Mouse (Mus musculus) hindbrain, embryonic 11.5 days (tissue): ENCODE data around the gene Gm20388. TPM values are rescaled to one million over a fixed set of nuclear protein-coding genes. Genes with fewer than 3 reads are reported as not detected.
A peak's percentile ranks its signal among the peaks of the same experiment; 100 is the strongest.
"Not testable (repeated sequence)": the region's sequence is repeated elsewhere in the genome, so short reads cannot be mapped to it uniquely, and the experiment has no call there.

Experiments used
- ATAC-seq: fragments of 200-750 bp; cut with Nextera tagmentation; 2 replicates; pipeline ENCODE4 v1.8.0; 2017; ENCODE audit warnings: mild to moderate bottlenecking, moderate TSS enrichment, moderate library complexity; ENCODE audit not compliant: low FRiP score
- DNase-seq: peaks from one replicate; pipeline ENCODE4 v3.0.0-alpha.2; 2015; ENCODE audit warnings: low spot score
- H3K27ac ChIP-seq: fragments of 300-500 bp; sonication (generic); 2 replicates; pipeline ENCODE4 v1.5.1; 2014; ENCODE audit warnings: mild to moderate bottlenecking, low read depth, low read length
- H3K27me3 ChIP-seq: fragments of 300-500 bp; sonication (generic); 2 replicates; pipeline ENCODE4 v1.6.1; 2014; ENCODE audit warnings: mild to moderate bottlenecking, low read length, moderate library complexity, mixed read lengths; ENCODE audit not compliant: control insufficient read depth, insufficient read depth
- H3K36me3 ChIP-seq: fragments of 300-500 bp; sonication (generic); 2 replicates; pipeline ENCODE4 v1.6.1; 2014; ENCODE audit warnings: mild to moderate bottlenecking, low read length, moderate library complexity, mixed read lengths; ENCODE audit not compliant: control insufficient read depth, insufficient read depth
- H3K4me1 ChIP-seq: fragments of 300-500 bp; sonication (generic); replicated peaks from 2 replicates; pipeline ENCODE4 v1.6.1; 2014; ENCODE audit warnings: low read length, mixed read lengths; ENCODE audit not compliant: control insufficient read depth, insufficient read depth
- H3K4me2 ChIP-seq: fragments of 300-500 bp; sonication (generic); replicated peaks from 2 replicates; pipeline ENCODE4 v1.6.1; 2014; ENCODE audit warnings: mild to moderate bottlenecking, low read depth, low read length
- H3K4me3 ChIP-seq: fragments of 300-500 bp; sonication (generic); 2 replicates; pipeline ENCODE4 v1.5.1; 2014; ENCODE audit warnings: low read depth, low read length
- H3K9ac ChIP-seq: fragments of 300-500 bp; sonication (generic); 2 replicates; pipeline ENCODE4 v1.6.1; 2014; ENCODE audit warnings: low read depth, low read length
- H3K9me3 ChIP-seq: fragments of 300-500 bp; sonication (generic); 2 replicates; pipeline ENCODE4 v1.6.1; 2016; ENCODE audit warnings: low read length; ENCODE audit not compliant: control insufficient read depth
- WGBS: fragments of 180-500 bp; shearing (Covaris S2); extraction: QIAGEN DNeasy Blood & Tissue Kit; methylation state at CpG from one replicate; pipeline ENCODE4 v1.1.7; 2014; 5-methylcytosine and 5-hydroxymethylcytosine counted together
- polyA plus RNA-seq: library from polyadenylated mRNA; unstranded; fragments of >200 nt; fragmentation: Nextera tagmentation; extraction: Ambion mirVana; gene quantifications from 2 replicates; pipeline ENCODE4 v1.2.1, GENCODE M21; 2014

Gene Gm20388
- polyA plus RNA-seq, 1 experiment from 2014 or later: 11.8 TPM

- not testable (repeated sequence) for ATAC-seq
Observed at GRCm38 (mm10) chr8:123520048-123520447, 3609.4 kb downstream of the Gm20388 start.

DNA sequence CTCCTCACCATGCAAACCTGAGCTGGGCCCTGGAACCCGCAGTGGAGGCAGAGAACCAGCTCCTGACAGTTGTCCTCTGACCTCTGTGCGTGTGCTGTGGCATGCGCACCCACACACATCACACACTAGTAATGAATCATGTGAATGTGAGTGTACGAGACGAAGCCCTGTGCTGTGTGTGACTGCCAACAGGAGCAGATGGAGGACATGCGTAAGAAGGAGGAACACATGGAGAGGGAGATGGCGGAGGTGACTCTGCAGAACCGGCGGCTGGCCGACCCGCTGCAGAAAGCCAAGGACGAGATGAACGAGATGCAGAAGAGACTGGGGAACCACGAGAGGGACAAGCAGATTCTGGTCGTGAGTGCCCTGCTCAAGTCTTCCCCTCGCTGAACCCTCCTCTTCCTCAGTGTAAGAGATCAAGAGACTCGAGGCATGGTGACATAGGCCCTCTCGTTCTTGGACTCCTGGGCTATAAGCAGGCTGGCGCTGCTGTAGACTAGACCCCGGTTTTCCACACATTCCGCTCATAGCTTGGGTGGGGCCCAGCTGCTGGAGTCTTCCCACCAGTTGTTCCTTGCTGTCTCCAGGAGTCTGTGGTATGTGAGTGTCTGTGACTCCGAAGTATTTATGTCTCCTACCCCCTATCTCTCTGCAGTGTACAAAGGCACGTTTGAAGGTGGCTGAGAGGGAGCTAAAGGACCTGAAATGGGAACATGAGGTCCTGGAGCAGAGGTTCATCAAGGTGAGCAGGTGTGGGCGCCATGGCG is 3617.3 kb downstream of the Gm20388 start:
- no peaks in the 10 kb centered on the region for H3K9me3 ChIP-seq
- H3K4me3 ChIP-seq: no peak overlapping the region
- no peaks in the 10 kb centered on the region for H3K27me3 ChIP-seq
- no peak overlapping the region for H3K27ac ChIP-seq
- peaks cover 20% of the 10 kb centered on the region for H3K36me3 ChIP-seq
- H3K4me1 ChIP-seq: no peaks in the 10 kb centered on the region
- ATAC-seq (no peak), DNase-seq (no peak)
- no peak overlapping the region for H3K9ac ChIP-seq
- no peak overlapping the region for H3K4me2 ChIP-seq
- 93% methylated on average over 25 of the region's 25 CpGs for WGBS

More at GRCm38 (mm10) chr8:123520048-123520447, 3609.4 kb downstream of the Gm20388 start:
- not testable (repeated sequence) for DNase-seq, H3K4me3 ChIP-seq, H3K9me3 ChIP-seq, H3K4me1 ChIP-seq, H3K27me3 ChIP-seq, H3K27ac ChIP-seq, H3K4me2 ChIP-seq, H3K9ac ChIP-seq, H3K36me3 ChIP-seq
- 93% methylated on average over 1 of the region's 1 CpGs for WGBS

- DNase-seq: no peak
- 91% methylated on average over 9 of the region's 9 CpGs for WGBS
Observed at GRCm38 (mm10) chr8:123536242-123536989, 3625.8 kb downstream of the Gm20388 start.

GRCm38 (mm10) chr8:123536990-123537380 is 3626.3 kb downstream of the Gm20388 start:
- Histone ChIP-seq H3K4me3 (no peak overlapping the region), H3K27ac (no peak overlapping the region), H3K4me1 (no peaks in the 10 kb centered on the region), H3K9me3 (no peaks in the 10 kb centered on the region), H3K36me3 (peaks cover 3% of the 10 kb centered on the region), H3K27me3 (peaks cover 3% of the 10 kb centered on the region; the same call in 1 of the 2 replicates), H3K9ac (no peak overlapping the region), H3K4me2 (no peak overlapping the region)
- ATAC-seq: no peak
- DNase-seq: peak; percentile 11
- 21% methylated on average over 8 of the region's 10 CpGs for WGBS

More at GRCm38 (mm10) chr8:123536242-123536989, 3625.8 kb downstream of the Gm20388 start:
- peaks cover 3% of the 10 kb centered on the region; the same call in 1 of the 2 replicates for H3K27me3 ChIP-seq
- H3K4me3 ChIP-seq: no peak overlapping the region
- H3K36me3 ChIP-seq: peaks cover 3% of the 10 kb centered on the region
- H3K9ac ChIP-seq: no peak overlapping the region
- H3K4me2 ChIP-seq: no peak overlapping the region
- no peaks in the 10 kb centered on the region for H3K4me1 ChIP-seq
- no peak overlapping the region for H3K27ac ChIP-seq
- H3K9me3 ChIP-seq: no peaks in the 10 kb centered on the region
- ATAC-seq: no peak

DNA sequence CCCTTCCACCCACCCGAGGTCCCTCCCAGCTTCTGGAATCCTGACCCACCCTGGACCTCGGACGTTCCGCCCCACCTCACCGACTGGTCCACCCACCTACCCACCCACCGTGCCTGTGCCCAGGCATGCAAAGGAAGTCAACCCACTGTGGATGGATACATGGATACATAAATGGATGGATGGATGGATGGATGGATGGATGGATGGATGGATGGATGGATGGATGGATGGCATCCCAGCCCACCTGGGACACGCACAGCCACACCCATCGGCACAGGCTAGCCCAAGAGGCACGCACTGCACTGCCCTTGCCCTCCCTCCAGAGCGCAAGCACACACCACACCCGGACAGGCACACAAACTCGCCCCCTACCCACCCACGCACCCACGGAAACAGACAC is 3627.0 kb downstream of the Gm20388 start:
- not testable (repeated sequence) for H3K4me1 ChIP-seq, H3K9ac ChIP-seq, ATAC-seq, H3K4me3 ChIP-seq, H3K36me3 ChIP-seq, DNase-seq, H3K4me2 ChIP-seq, H3K27me3 ChIP-seq, H3K27ac ChIP-seq, H3K9me3 ChIP-seq
- WGBS: 85% methylated on average over 4 of the region's 14 CpGs

DNA sequence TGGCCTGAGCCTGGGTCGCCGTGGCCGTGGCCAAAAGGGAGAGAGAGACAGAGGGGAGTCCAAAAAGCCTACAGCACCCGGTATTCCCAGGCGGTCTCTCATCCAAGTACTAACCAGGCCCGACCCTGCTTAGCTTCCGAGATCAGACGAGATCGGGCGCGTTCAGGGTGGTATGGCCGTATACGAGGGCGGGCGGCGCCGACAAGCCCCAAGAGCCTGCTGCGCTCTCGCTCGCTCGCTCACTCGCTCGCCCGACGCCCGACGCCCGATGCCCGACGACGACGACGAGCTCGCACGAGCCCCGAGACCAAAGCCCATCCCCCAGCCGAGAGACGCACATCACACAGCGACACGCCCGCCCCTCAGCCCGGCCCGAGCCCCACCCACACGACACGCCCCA is 3653.6 kb downstream of the Gm20388 start:
- not testable (repeated sequence) for H3K9me3 ChIP-seq, ATAC-seq, H3K27me3 ChIP-seq, H3K9ac ChIP-seq, H3K4me2 ChIP-seq, H3K27ac ChIP-seq, DNase-seq, H3K4me3 ChIP-seq, H3K36me3 ChIP-seq, H3K4me1 ChIP-seq
- WGBS: no CpG with 5 or more reads among the region's 45 CpGs

DNA sequence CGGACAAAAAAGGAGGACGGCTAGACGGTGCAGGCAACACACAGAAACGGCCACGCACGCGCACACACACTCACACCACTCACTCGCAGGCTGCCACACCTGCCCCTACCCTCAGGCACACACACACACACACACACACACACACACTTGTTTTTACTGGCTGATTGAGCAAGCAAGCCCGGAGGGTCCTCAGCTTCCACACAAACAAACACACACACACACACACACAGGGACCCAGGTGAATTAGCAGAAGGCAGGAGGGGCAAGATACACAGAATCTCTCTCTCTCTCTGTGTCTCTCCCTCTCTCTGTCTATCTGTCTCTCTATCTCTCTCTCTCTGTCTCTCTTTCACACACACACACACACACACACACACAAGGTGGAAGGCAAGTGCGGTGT is 3664.7 kb downstream of the Gm20388 start:
- not testable (repeated sequence) for H3K27ac ChIP-seq, H3K4me2 ChIP-seq, H3K9ac ChIP-seq, H3K4me3 ChIP-seq, H3K27me3 ChIP-seq, H3K36me3 ChIP-seq, H3K4me1 ChIP-seq, DNase-seq, ATAC-seq, H3K9me3 ChIP-seq
- WGBS: 86% methylated on average over 1 of the region's 10 CpGs

GRCm38 (mm10) chr8:123600666-123601172 is 3690.1 kb downstream of the Gm20388 start:
- H3K9ac ChIP-seq, H3K4me3 ChIP-seq, ATAC-seq, H3K9me3 ChIP-seq, H3K4me2 ChIP-seq, DNase-seq, H3K27ac ChIP-seq, H3K36me3 ChIP-seq, H3K27me3 ChIP-seq, H3K4me1 ChIP-seq: not testable (repeated sequence)
- 79% methylated on average over 12 of the region's 19 CpGs for WGBS
